1 mouse cellular context compared by ENCODE assay signal in the genomic region with DNA sequence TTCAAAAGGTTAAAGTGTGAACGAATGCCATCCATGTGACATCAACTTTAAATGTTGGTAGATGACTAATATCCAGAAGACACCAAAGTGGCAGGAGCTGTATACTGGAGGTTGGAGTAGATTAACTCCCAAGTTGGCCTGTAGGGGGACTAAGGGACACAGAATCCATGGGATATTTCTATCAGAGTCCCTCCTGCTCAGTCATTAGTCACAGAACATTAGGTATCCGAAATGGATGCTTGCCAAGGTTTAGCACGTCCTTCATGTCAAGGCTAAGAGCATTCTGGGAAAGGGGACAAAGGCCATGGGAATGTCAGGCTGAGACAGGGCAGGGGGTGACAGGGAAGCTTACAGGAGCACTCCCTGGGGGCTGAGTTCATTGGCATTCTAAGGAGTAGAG.
TF ChIP-seq lines count a peak whose summit lies in the region.

No protein-coding gene starts in this region.

TF ChIP-seq in MEL, 35 proteins besides CTCF, POLR2A, EP300 and RAD21 (continued from another document):
- TF ChIP-seq BHLHE40 (IDR thresholded peaks at IDR 0.05; ENCODE audit: borderline replicate concordance, low read depth, low read length) (no peak), MYC (IDR thresholded peaks at IDR 0.05; ENCODE audit: low read depth, low read length) (no peak), MAZ (IDR thresholded peaks at IDR 0.05; ENCODE audit: low read depth, low read length) (no peak), TCF12 (IDR thresholded peaks at IDR 0.05; ENCODE audit: low read depth, low read length) (no peak), POLR2AphosphoS5 (IDR thresholded peaks at IDR 0.05; ENCODE audit: borderline replicate concordance, low read depth, low read length) (no peak), UBTF (IDR thresholded peaks at IDR 0.05; ENCODE audit: borderline replicate concordance, insufficient read depth, low read depth, low read length) (no peak)
